Mouse (Mus musculus) c-Kit-positive CD71-positive TER-119-negative erythroid progenitor cells, embryonic 14.5 days (primary cell): ENCODE data around the gene Ppfia2.

ENCODE experiments used
- DNase-seq: peaks from one replicate; pipeline ENCODE4 v3.0.0-alpha.2; 2013; ENCODE audit warnings: low read depth

Ppfia2 gene

GRCm38 (mm10) chr10:106469855-106470532, at the start of gene Ppfia2:
Ppfia2 (plus strand) TSS chr10:106470339.
- no peak for DNase-seq

GRCm38 (mm10) chr10:106468956-106469721, 1.0 kb upstream of the Ppfia2 start:
- no peak for DNase-seq

- DNase-seq: no peak
Observed at GRCm38 (mm10) chr10:106470533-106471205, 530 bp downstream of the Ppfia2 start.

- no peak for DNase-seq
Observed at GRCm38 (mm10) chr10:106509281-106510165, 39.4 kb downstream of the Ppfia2 start.

- no peak for DNase-seq
Observed at GRCm38 (mm10) chr10:106566036-106566435, 95.9 kb downstream of the Ppfia2 start.

GRCm38 (mm10) chr10:106585026-106585425, 114.9 kb downstream of the Ppfia2 start:
- DNase-seq: no peak

- DNase-seq: no peak
Observed at GRCm38 (mm10) chr10:106585476-106586080, 115.4 kb downstream of the Ppfia2 start.

- DNase-seq: no peak
Observed at GRCm38 (mm10) chr10:106587817-106588216, 117.7 kb downstream of the Ppfia2 start.

GRCm38 (mm10) chr10:106590944-106591343, 120.8 kb downstream of the Ppfia2 start:
- DNase-seq: no peak

- no peak for DNase-seq
Observed at GRCm38 (mm10) chr10:106596976-106597375, 126.8 kb downstream of the Ppfia2 start.

GRCm38 (mm10) chr10:106603319-106603898, 133.3 kb downstream of the Ppfia2 start:
- DNase-seq: no peak

GRCm38 (mm10) chr10:106609177-106609981, 139.2 kb downstream of the Ppfia2 start:
- DNase-seq: no peak

GRCm38 (mm10) chr10:106610222-106610621, 140.1 kb downstream of the Ppfia2 start:
- DNase-seq: no peak

- DNase-seq: no peak
Observed at GRCm38 (mm10) chr10:106618194-106618593, 148.1 kb downstream of the Ppfia2 start.

GRCm38 (mm10) chr10:106620952-106621351, 150.8 kb downstream of the Ppfia2 start:
- no peak for DNase-seq

- DNase-seq: no peak
Observed at GRCm38 (mm10) chr10:106623342-106623741, 153.2 kb downstream of the Ppfia2 start.

GRCm38 (mm10) chr10:106632171-106632935, 162.2 kb downstream of the Ppfia2 start:
- no peak for DNase-seq

GRCm38 (mm10) chr10:106633898-106634297, 163.8 kb downstream of the Ppfia2 start:
- DNase-seq: no peak

- DNase-seq: no peak
Observed at GRCm38 (mm10) chr10:106652276-106652675, 182.1 kb downstream of the Ppfia2 start.
